Mouse (Mus musculus) adrenal gland, postnatal 14 days (tissue): ENCODE results near the gene Phgdh. TPM values are rescaled to one million over a fixed set of nuclear protein-coding genes. Genes with fewer than 3 reads are reported as not detected.
A peak's percentile ranks its signal among the peaks of the same experiment; 100 is the strongest.

Source experiments
- DNase-seq: peaks from one replicate; pipeline ENCODE4 v3.0.0; 2021; ENCODE audit warnings: mixed read lengths
- total RNA-seq: library from RNA; stranded (reverse); gene quantifications from 2 replicates; pipeline ENCODE4 v1.2.3, GENCODE M21; 2021

Gene Phgdh
- total RNA-seq, 1 experiment from 2014 or later: 21.0 TPM

- no peak for DNase-seq
Observed at GRCm38 (mm10) chr3:98295965-98296364, 43.8 kb downstream of the Phgdh start.

DNA sequence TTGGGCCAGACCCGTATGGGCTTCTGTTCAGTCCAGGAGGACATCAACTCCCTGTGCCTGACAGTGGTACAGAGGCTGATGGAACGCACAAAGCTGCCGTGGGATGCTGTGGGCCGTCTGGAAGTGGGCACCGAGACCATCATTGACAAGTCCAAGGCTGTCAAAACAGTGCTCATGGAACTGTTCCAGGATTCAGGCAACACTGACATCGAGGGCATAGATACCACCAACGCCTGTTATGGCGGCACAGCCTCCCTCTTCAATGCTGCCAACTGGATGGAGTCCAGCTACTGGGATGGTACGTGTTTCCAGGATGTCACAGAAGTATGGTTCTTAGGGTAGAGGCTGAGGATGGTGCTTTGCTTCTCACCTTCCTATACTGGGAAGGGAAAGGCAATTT is 48.7 kb downstream of the Phgdh start:
- DNase-seq: no peak

DNA sequence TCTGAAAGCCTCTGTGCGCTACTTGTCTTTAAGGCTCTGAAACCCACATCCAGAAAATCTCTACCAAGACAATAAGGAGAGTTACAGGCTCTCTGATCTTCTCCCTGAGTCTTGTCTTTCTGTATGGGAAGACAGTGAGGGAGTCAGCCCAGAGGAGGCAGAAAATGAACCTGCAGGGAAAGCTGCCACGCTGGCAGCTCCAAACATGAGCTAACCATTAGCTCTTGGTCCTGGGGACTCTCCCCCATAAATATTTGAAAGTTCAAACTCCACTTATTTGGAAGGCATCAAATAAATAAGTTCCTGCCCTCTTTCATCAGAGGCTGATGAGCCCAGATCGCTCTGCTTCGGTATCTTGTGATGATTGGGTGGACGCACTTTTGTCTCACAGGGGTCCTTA is 56.6 kb downstream of the Phgdh start:
- DNase-seq: no peak

DNA sequence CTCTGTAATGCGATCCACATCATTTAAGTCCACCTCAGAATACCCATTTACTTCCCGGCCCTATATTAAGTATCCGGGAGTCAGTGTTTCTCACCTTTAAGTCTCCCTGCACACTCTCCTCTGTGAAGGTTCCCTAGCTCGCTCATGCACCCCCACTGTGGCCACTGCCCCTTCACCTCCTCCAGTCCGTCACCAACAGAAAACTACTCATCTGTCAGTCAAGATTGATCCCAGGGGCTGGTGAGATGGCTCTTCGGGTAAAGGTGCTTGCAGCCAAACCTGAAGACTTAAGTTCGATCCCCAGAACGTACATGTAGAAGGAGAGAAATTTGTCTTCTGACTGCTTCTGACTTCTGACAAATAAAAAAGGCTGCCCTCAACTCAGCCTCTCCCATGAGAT is 57.4 kb downstream of the Phgdh start:
- DNase-seq: no peak

DNA sequence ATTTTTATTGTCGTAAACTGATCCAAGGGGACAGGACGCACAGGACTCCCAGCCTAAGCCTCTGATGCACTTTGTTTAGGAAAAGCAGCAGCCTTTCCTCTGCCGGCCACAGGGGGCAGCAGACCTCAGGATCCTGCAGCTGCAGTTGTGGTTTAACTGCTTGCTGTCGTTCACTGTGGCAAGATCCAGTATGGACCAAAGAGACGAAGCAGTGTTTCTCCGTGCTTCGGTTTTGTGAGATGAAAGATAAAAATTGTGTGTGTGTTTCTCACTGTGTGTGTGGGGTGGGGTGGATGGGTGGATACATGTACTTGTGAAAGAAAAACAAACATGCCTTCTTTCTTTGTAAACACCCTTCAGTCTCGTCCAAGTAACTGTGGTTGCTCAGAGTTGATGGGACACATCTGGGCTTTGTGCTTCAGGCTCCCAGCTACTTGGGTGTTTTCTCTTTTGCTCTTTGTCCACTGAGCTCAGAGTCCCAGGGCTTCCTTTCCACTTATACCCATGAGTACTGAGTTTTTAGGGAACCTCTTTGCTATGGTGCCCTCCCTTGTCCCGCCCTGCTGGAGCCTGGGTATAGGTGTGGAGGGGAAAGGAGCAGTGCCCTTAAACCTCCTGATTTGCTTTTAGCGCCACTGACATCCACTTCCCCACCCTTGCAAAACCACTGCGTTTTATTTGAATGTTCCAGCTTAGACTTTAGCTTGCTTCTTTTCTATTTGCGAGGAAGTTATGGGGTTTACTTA is 58.7 kb downstream of the Phgdh start:
- peak; percentile 75 for DNase-seq

GRCm38 (mm10) chr3:98280204-98280932 is 59.4 kb downstream of the Phgdh start, which contains the start of gene Hmgcs2:
TSS of gene Hmgcs2 (plus strand) at chr3:98280435.
- DNase-seq: peak; percentile 46

GRCm38 (mm10) chr3:98279682-98280081 is 60.1 kb downstream of the Phgdh start:
- no peak for DNase-seq

DNA sequence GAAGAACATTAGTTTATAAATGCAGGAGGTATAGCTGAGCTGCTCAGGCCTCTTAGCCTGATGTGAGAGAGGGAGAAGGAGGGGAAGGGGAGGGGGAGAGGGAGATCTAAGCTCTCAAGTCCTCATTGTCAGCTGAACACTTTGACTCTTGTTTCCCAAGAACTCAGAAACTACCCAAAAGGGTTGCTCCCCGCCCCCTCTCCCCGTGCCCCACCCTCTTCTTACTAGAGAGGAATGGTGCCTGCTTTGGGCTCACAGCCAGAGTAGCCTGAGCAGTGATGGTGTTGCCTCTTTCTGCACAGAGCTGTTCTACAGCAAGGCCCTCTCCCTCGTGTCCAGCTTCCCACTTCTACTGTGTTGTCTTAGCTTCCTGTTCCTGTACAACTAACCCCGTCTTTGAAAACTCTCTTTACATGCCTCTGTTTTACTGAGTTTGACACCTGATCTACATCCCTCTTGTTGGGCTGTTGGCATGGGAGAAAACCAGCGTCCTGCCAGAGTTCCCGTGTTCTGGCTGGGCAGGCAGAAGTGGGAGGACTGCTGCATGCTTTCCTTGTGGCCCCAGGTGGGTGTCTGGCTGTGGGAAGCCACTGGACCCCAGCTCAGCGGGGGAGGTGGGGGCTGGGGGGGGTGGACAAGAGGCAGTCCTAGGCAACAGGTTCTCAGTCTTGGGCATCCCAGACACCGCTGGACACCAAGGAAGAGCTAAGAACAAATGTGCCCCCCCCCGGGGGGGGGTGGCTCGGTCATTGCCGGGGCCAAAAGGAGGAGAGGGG is 66.0 kb downstream of the Phgdh start:
- DNase-seq: no peak

DNA sequence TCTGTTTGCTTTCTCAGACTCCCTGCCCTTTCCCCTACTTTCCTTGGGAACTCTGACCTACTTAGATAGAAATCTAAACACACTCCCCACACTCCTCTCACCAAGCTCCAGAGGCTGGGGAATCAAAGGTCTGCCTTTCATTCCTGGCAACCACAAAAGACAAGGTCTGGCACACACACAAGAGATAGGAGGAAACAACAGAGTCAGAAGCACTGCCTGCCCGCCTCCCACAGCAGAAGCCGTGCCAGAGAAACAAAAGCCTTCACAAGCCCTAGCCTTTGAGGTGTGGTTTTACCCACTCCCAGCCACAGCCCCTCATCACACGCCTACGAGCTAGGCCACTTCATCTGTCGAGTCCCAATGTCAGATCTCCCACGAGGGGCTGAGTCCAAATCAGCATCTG is 72.5 kb downstream of the Phgdh start:
- peak; percentile 63 for DNase-seq

Other genes with a start within 250 kb of the Phgdh start
- not detected in 2 replicates for gene Adam30, start 179.4 kb downstream of the Phgdh start, total RNA-seq
- gene Reg4, start 117.8 kb downstream of the Phgdh start, total RNA-seq: not detected in 2 replicates
- 33.0 and 171 TPM in 2 replicates for gene Hmgcs2, start 59.6 kb downstream of the Phgdh start, total RNA-seq
- gene Zfp697, start 42.5 kb upstream of the Phgdh start, total RNA-seq: 3.4 and 4.3 TPM in 2 replicates
- 0.96 TPM in 1 of 2 replicates, not detected in the other for gene Gm4450, start 117.1 kb upstream of the Phgdh start, total RNA-seq
- gene Hsd3b4, start 170.5 kb upstream of the Phgdh start, total RNA-seq: not detected in 2 replicates
- gene Gm10681, start 248.8 kb upstream of the Phgdh start, total RNA-seq: 1.1 TPM in 1 of 2 replicates, not detected in the other